Mouse (Mus musculus): Measurements from ENCODE around the gene Map6. TPM values are rescaled to one million over a fixed set of nuclear protein-coding genes. Genes with fewer than 3 reads are reported as not detected.

Map6 gene
- total RNA-seq, 2 experiments from 2014 or later, result 4.7 to 5.7 TPM

Other genes with a start within 250 kb of the Map6 start
- 1 to 10 TPM; 7.0 to 10.0 TPM for gene Uvrag, start 126.3 kb upstream of the Map6 start, total RNA-seq (2021)
- 10 to 100 TPM; 41.9 to 56.0 TPM for gene Dgat2, start 84.7 kb upstream of the Map6 start, total RNA-seq (2021)
- not detected for gene Mogat2, start 28.8 kb upstream of the Map6 start, total RNA-seq (2021)
- 10 to 100 TPM; 37.4 to 70.5 TPM for gene Serpinh1, start 85.8 kb downstream of the Map6 start, total RNA-seq (2021)
- 1 to 10 TPM; 6.2 to 8.8 TPM for gene Gdpd5, start 114.0 kb downstream of the Map6 start, total RNA-seq (2021)
- not detected for gene Klhl35, start 198.6 kb downstream of the Map6 start, total RNA-seq (2021)
- gene Rps3, start 216.3 kb downstream of the Map6 start, total RNA-seq (2021), result 100 to 1,000 TPM; 232 to 276 TPM